Mouse (Mus musculus) heart, embryonic 10.5 days (tissue): ENCODE measurements at regions not wholly inside any gene's neighbourhood (a gene's known extent, or its start where the extent isn't known, plus 50 kb on each side); places are given as distances from the start of the nearest gene placed in this dataset.

ENCODE experiments used
- DNase-seq: peaks from one replicate; pipeline ENCODE4 v3.0.0-alpha.2; 2017; ENCODE audit warnings: low spot score
- H3K27ac ChIP-seq: fragments of 300-500 bp; sonication (generic); 2 replicates; pipeline ENCODE4 v1.5.1; 2016; ENCODE audit warnings: mild to moderate bottlenecking
- H3K27me3 ChIP-seq: fragments of 300-500 bp; sonication (generic); 2 replicates; pipeline ENCODE4 v1.6.1; 2016; ENCODE audit warnings: mild to moderate bottlenecking; ENCODE audit not compliant: poor library complexity, insufficient read depth, severe bottlenecking
- H3K36me3 ChIP-seq: fragments of 300-500 bp; sonication (generic); 2 replicates; pipeline ENCODE4 v1.6.1; 2016; ENCODE audit warnings: mild to moderate bottlenecking, moderate library complexity
- H3K4me1 ChIP-seq: fragments of 300-500 bp; sonication (generic); 2 replicates; pipeline ENCODE4 v1.6.1; 2016; ENCODE audit warnings: mild to moderate bottlenecking
- H3K4me3 ChIP-seq: fragments of 300-500 bp; sonication (generic); 2 replicates; pipeline ENCODE4 v1.5.1; 2016; ENCODE audit warnings: mild to moderate bottlenecking, moderate library complexity
- H3K9me3 ChIP-seq: fragments of 300-500 bp; sonication (generic); 2 replicates; pipeline ENCODE4 v1.6.1; 2016; ENCODE audit warnings: mild to moderate bottlenecking, moderate library complexity
- WGBS: fragments of 180-500 bp; shearing (Covaris S2); methylation state at CpG from one replicate; pipeline ENCODE4 v1.1.7; 2016; 5-methylcytosine and 5-hydroxymethylcytosine counted together

- Histone ChIP-seq H3K9me3 (no peaks in the 10 kb centered on the region), H3K27ac (no peak overlapping the region), H3K4me3 (no peak overlapping the region), H3K4me1 (no peaks in the 10 kb centered on the region; the same call in 1 of the 2 replicates), H3K27me3 (no peaks in the 10 kb centered on the region), H3K36me3 (no peaks in the 10 kb centered on the region)
- no peak for DNase-seq
- WGBS: 50% methylated on average over 1 of the region's 1 CpGs
Measured at GRCm38 (mm10) chr8:109087781-109088180, 406.0 kb upstream of the Pmfbp1 start.

DNA sequence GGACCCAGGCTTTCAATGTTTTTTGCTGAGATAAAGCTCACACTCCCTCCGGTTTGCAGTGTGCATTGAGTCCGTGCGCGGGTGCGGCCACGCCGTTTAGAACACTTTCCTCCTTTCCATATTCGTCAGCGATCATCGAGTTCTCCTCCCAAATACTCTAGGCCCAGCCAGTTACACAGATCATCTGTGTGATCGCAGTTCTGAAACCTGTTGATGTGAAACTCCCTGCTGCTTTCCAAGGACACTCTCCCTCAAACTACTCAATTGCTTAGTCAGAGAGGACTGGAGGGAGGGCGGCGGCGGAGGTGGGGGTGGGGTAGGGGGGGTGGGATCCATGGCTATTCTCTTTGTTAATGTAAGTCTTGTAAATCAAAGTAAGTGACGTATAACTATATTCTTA, 394.2 kb upstream of the Pmfbp1 start:
- no peak for DNase-seq
- Histone ChIP-seq H3K9me3 (no peaks in the 10 kb centered on the region), H3K27me3 (no peaks in the 10 kb centered on the region), H3K4me1 (0 out of 2 replicates have a peak, but pooled peaks cover under 1% of the 10 kb centered on the region), H3K4me3 (no peak overlapping the region), H3K27ac (no peak overlapping the region), H3K36me3 (no peaks in the 10 kb centered on the region)
- 81% methylated on average over 15 of the region's 15 CpGs for WGBS

- H3K9me3 ChIP-seq: no peaks in the 10 kb centered on the region
- 92% methylated on average over 5 of the region's 5 CpGs for WGBS
- no peaks in the 10 kb centered on the region for H3K36me3 ChIP-seq
- H3K4me1 ChIP-seq: peaks cover 18% of the 10 kb centered on the region
- H3K4me3 ChIP-seq: no peak overlapping the region
- H3K27ac ChIP-seq: no peak overlapping the region
- no peaks in the 10 kb centered on the region for H3K27me3 ChIP-seq
- DNase-seq: no peak
Measured at GRCm38 (mm10) chr8:109101416-109101815, 392.4 kb upstream of the Pmfbp1 start.

DNA sequence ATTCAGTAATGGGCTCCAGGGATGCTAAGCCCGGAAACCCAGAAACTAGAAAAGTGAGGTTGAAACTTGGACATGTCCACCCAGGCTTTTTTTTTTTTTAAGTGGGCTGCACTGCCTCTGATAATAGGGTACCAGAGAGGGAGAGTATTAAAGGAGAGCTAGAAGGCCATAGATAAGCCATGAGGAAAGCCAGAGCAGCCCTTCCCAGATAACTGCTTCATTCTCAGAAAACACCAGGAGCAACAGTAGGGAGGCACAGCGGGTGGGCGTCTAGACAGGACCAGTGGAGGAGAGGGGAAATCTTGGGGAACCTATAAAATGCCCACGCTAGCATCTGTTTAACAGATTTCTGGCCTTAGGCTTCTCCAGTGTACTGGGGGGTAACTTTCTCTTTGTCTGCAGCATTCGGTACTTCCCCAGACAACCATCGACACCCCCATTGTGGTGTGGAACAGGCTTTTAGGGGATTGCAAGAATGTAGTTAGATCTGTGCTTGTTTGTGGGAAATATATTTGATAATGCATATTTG, 389.0 kb upstream of the Pmfbp1 start:
- H3K4me1 ChIP-seq: peaks cover 26% of the 10 kb centered on the region
- peak overlapping the region; percentile 27; the same call in 1 of the 2 replicates for H3K4me3 ChIP-seq
- no peaks in the 10 kb centered on the region for H3K36me3 ChIP-seq
- H3K27me3 ChIP-seq: no peaks in the 10 kb centered on the region
- 22% methylated on average over 6 of the region's 6 CpGs for WGBS
- peak overlapping the region; percentile 67; the same call in 1 of the 2 replicates for H3K27ac ChIP-seq
- no peaks in the 10 kb centered on the region for H3K9me3 ChIP-seq
- DNase-seq: no peak

- Histone ChIP-seq H3K27me3 (no peaks in the 10 kb centered on the region), H3K9me3 (no peaks in the 10 kb centered on the region), H3K27ac (peak overlapping the region; percentile 42; the same call in 1 of the 2 replicates), H3K4me3 (peak overlapping the region; percentile 22; the same call in 1 of the 2 replicates), H3K36me3 (no peaks in the 10 kb centered on the region), H3K4me1 (peaks cover 26% of the 10 kb centered on the region)
- DNase-seq: no peak
- 16% methylated on average over 6 of the region's 6 CpGs for WGBS
Measured at GRCm38 (mm10) chr8:109105693-109106092, 388.1 kb upstream of the Pmfbp1 start.

DNA sequence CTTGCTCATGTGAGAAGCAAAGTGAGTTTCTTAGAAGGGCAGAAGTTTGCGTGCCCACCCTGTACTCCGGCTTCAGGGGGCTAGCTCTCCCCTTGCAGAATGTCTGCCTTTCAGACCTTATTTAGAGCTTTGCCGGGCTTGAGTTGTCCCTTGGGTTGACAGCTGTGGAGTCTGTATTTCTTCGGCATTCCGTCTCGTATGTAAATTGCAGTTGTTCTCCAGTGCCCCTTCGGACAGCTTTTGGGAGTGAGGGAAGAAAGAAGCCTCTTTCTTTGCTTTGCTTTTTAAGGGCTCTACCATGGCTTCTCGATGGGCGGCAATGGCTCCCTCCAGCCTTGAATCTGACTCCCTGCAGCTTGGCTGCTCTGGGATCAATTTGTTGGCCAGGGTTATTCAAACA, 386.9 kb upstream of the Pmfbp1 start:
- no peak overlapping the region for H3K4me3 ChIP-seq
- peaks cover 26% of the 10 kb centered on the region for H3K4me1 ChIP-seq
- no peak for DNase-seq
- no peaks in the 10 kb centered on the region for H3K9me3 ChIP-seq
- H3K27me3 ChIP-seq: no peaks in the 10 kb centered on the region
- 72% methylated on average over 9 of the region's 9 CpGs for WGBS
- H3K27ac ChIP-seq: no peak overlapping the region
- H3K36me3 ChIP-seq: no peaks in the 10 kb centered on the region

DNA sequence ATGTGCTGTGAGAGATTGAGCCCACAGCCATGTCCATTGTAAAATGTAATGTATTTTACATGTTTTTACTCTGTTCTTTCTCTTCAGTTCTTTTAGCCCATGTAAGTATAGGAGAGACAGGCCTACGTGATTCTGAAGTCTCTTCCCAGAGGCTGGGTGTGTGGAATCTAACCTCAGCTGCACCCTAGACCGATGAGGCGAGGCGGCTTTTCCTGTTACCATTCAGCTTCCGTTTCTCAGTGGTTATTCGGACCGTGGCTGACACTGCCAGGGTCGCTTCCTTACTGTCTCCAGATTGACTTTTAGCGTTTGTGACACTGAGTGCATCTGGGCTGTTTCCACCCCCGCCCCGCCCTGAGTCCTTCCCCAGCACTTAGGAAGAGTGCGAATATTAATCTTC, 386.1 kb upstream of the Pmfbp1 start:
- Histone ChIP-seq H3K4me3 (no peak overlapping the region), H3K27me3 (no peaks in the 10 kb centered on the region), H3K27ac (no peak overlapping the region), H3K4me1 (peaks cover 26% of the 10 kb centered on the region), H3K9me3 (no peaks in the 10 kb centered on the region), H3K36me3 (no peaks in the 10 kb centered on the region)
- DNase-seq: no peak
- WGBS: 62% methylated on average over 12 of the region's 12 CpGs

DNA sequence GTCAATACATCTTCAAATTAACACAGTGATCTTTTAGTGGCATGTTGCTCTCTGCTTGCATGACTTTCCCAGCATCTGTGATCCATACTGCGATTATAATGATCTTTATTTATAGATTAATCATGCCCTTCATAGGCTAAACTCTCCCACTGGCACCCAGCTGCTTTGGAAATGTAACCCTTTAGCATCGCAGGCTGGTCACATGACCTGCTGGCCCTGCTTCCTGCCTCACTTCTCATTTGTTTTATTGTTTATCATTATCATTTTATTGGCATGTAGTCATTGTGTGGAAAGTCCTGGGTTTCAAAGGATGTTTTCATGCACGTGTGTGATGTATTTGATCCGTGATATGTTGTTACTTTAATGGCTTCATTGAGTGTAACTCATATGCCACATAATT, 384.4 kb upstream of the Pmfbp1 start:
- Histone ChIP-seq H3K27ac (no peak overlapping the region), H3K4me3 (no peak overlapping the region), H3K27me3 (no peaks in the 10 kb centered on the region), H3K9me3 (no peaks in the 10 kb centered on the region), H3K4me1 (peaks cover 26% of the 10 kb centered on the region), H3K36me3 (no peaks in the 10 kb centered on the region)
- WGBS: 87% methylated on average over 4 of the region's 4 CpGs
- DNase-seq: no peak

DNA sequence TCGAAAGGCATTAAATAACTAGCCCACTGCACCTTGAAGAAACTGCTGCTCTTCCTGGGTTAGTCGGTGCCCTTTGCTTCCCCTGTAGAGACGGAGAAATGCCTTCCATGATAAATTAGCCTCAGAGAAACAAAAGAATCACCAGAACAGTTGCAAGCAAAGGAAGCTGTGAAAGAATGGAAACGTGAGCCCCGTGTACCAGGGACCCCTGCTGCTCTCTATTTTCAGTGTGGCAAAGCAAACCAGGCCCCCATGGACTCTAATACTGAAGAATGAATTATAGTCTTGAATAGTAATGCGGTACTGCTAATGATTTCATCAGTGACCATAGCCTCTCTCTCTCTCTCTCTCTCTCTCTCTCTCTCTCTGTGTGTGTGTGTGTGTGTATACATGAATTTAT, 372.1 kb upstream of the Pmfbp1 start:
- no peak for DNase-seq
- H3K27me3 ChIP-seq: no peaks in the 10 kb centered on the region
- H3K9me3 ChIP-seq: no peaks in the 10 kb centered on the region
- no peak overlapping the region for H3K4me3 ChIP-seq
- WGBS: 59% methylated on average over 6 of the region's 6 CpGs
- no peaks in the 10 kb centered on the region for H3K4me1 ChIP-seq
- no peak overlapping the region for H3K27ac ChIP-seq
- no peaks in the 10 kb centered on the region for H3K36me3 ChIP-seq

DNA sequence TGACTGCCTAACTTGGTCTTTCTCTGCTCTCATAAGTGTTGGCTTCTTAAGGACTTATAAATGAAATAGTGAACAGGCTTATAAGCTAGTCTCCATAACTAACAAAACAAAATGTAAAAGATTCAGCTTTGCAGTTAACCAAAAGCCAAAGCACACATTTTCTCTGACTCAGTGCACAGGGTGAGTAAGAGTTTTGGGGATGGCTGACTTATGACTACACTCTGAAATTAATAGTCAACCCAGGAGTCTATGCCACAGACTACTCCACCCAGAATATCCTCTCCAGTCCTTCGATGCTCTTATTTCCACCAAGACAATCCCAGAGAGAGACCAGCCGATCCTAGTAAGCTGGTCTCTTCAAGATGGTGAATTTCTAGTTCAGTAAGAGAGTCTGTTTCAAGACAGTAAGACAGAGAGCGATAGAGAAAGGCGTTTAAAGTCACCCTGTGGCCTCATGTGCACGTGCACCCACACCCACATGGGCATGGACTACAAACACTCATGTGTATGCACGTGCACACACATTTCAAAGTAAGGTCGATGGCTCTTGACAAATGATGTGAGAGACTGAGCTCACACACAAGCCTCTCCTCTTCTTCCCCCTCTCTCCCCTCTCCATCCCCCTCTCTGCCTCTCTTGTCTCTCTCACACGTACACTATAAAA, 351.2 kb upstream of the Pmfbp1 start:
- Histone ChIP-seq H3K4me1 (no peaks in the 10 kb centered on the region), H3K36me3 (no peaks in the 10 kb centered on the region), H3K27me3 (no peaks in the 10 kb centered on the region), H3K27ac (no peak overlapping the region), H3K9me3 (no peaks in the 10 kb centered on the region), H3K4me3 (no peak overlapping the region)
- DNase-seq: no peak
- 77% methylated on average over 8 of the region's 8 CpGs for WGBS

DNA sequence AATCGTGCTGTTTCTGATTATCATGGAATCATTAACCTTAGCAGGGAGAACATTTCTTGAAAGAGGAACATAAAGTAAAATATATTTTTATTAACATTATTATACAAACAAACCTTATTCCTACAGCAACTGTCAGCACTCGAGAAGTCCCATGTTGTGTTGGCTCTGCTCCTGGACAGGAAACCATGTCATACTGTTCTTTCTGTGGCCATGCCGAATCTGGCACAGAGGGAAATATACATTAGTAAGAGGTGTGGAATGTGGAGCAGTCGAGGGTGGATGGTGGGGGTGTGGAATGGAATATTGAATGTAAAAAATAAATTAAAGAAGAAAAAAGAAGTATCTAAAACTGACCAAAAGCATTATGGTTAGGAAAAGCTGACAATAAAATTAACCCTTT, 342.1 kb upstream of the Pmfbp1 start:
- no peak overlapping the region for H3K4me3 ChIP-seq
- WGBS: 76% methylated on average over 4 of the region's 4 CpGs
- H3K9me3 ChIP-seq: no peaks in the 10 kb centered on the region; the same call in 1 of the 2 replicates
- no peak for DNase-seq
- H3K27me3 ChIP-seq: no peaks in the 10 kb centered on the region
- no peak overlapping the region for H3K27ac ChIP-seq
- H3K4me1 ChIP-seq: no peaks in the 10 kb centered on the region
- H3K36me3 ChIP-seq: no peaks in the 10 kb centered on the region

- DNase-seq: no peak
- WGBS: 73% methylated on average over 11 of the region's 11 CpGs
- no peaks in the 10 kb centered on the region for H3K27me3 ChIP-seq
- no peaks in the 10 kb centered on the region for H3K36me3 ChIP-seq
- H3K27ac ChIP-seq: no peak overlapping the region
- H3K4me1 ChIP-seq: no peaks in the 10 kb centered on the region
- H3K4me3 ChIP-seq: no peak overlapping the region
- H3K9me3 ChIP-seq: no peaks in the 10 kb centered on the region; the same call in 1 of the 2 replicates
Measured at GRCm38 (mm10) chr8:109155489-109155888, 338.3 kb upstream of the Pmfbp1 start.

GRCm38 (mm10) chr8:109156016-109156415, 337.8 kb upstream of the Pmfbp1 start:
- no peaks in the 10 kb centered on the region for H3K27me3 ChIP-seq
- 86% methylated on average over 8 of the region's 8 CpGs for WGBS

GRCm38 (mm10) chr8:109172701-109173100, 321.1 kb upstream of the Pmfbp1 start:
- H3K36me3 ChIP-seq: no peaks in the 10 kb centered on the region
- no peaks in the 10 kb centered on the region for H3K4me1 ChIP-seq
- no peaks in the 10 kb centered on the region for H3K27me3 ChIP-seq
- DNase-seq: no peak
- no peaks in the 10 kb centered on the region for H3K9me3 ChIP-seq
- 82% methylated on average over 4 of the region's 4 CpGs for WGBS
- H3K4me3 ChIP-seq: no peak overlapping the region
- no peak overlapping the region for H3K27ac ChIP-seq

More at GRCm38 (mm10) chr8:109156016-109156415, 337.8 kb upstream of the Pmfbp1 start:
- Histone ChIP-seq H3K4me1 (no peaks in the 10 kb centered on the region), H3K36me3 (no peaks in the 10 kb centered on the region), H3K4me3 (no peak overlapping the region), H3K9me3 (no peaks in the 10 kb centered on the region; the same call in 1 of the 2 replicates), H3K27ac (no peak overlapping the region)
- no peak for DNase-seq
